Mouse (Mus musculus): Measurements from ENCODE around the gene Ankfy1. TPM values are rescaled to one million over a fixed set of nuclear protein-coding genes. Genes with fewer than 3 reads are reported as not detected.

Gene Ankfy1
- polyA plus RNA-seq, 2 experiments: 29.0 to 33.4 TPM

DNA sequence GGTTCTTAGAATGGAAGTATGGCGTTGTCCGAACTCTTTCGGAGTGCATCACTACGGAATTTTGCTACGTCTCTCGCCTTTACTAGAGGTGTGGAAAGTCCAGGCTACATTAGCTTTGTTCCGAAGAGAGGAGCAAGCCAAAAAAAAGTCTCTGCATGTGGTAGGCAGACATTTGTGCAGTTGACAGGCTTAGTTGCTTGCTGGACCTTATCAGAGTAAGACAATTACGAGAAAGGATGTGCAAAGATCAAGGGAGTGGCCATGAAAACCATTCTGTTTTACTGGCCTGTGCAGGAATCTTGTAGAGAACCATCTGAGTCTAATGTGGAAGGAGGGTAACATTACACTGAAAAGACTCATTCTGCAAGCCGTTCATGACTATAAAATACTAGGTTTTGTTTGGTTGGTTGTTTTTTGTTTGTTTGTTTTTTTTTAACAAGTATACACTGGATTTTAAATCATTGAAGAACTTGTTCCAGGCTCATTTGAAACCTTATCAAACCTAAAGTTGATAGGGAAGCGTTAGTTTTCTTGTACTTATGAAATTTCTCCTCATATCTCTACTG lies 107.0 kb downstream of the Ankfy1 start:
- ATAC-seq (ENCODE audit: low FRiP score, low read depth): no peak
- Histone ChIP-seq H3K27ac (replicated peaks; ENCODE audit: low read depth, low read length) (no peak overlapping the region), H3K9ac (ENCODE audit: low read depth, low read length, severe bottlenecking) (peak overlapping the region; percentile 86), H3K27me3 (ENCODE audit: control insufficient read depth, insufficient read depth, low read length) (no peaks in the 10 kb centered on the region), H3K4me1 (ENCODE audit: control insufficient read depth, insufficient read depth, low read length) (no peaks in the 10 kb centered on the region; the same call in 1 of the 2 replicates), H3K4me3 (replicated peaks; ENCODE audit: low read length) (peak overlapping the region; percentile 94), H3K36me3 (ENCODE audit: control insufficient read depth, insufficient read depth, low read length) (0 out of 2 replicates have a peak, but pooled peaks cover 4% of the 10 kb centered on the region), H3K4me2 (replicated peaks; ENCODE audit: low read depth, low read length, severe bottlenecking) (peak overlapping the region; percentile 91), H3K9me3 (ENCODE audit: control insufficient read depth, low read length) (no peaks in the 10 kb centered on the region)
- 16% methylated on average over 10 of the region's 10 CpGs for WGBS
- no peak for DNase-seq (ENCODE audit: low spot score)
- TF ChIP-seq POLR2A (IDR thresholded peaks at IDR 0.05; ENCODE audit: borderline replicate concordance, extremely low read depth, insufficient read depth, insufficient read length): no peak

GRCm38 (mm10) chr11:72798112-72798511 lies 108.3 kb downstream of the Ankfy1 start:
- Histone ChIP-seq H3K27ac (replicated peaks; ENCODE audit: low read depth, low read length) (no peak overlapping the region), H3K4me1 (ENCODE audit: control insufficient read depth, insufficient read depth, low read length) (peaks cover under 1% of the 10 kb centered on the region; the same call in 1 of the 2 replicates), H3K4me2 (replicated peaks; ENCODE audit: low read depth, low read length, severe bottlenecking) (no peak overlapping the region), H3K4me3 (replicated peaks; ENCODE audit: low read length) (no peak overlapping the region), H3K9me3 (ENCODE audit: control insufficient read depth, low read length) (no peaks in the 10 kb centered on the region), H3K27me3 (ENCODE audit: control insufficient read depth, insufficient read depth, low read length) (no peaks in the 10 kb centered on the region), H3K9ac (ENCODE audit: low read depth, low read length, severe bottlenecking) (no peak overlapping the region), H3K36me3 (ENCODE audit: control insufficient read depth, insufficient read depth, low read length) (peaks cover 4% of the 10 kb centered on the region; the same call in 1 of the 2 replicates)
- ATAC-seq (ENCODE audit: low FRiP score, low read depth): no peak
- no peak for TF ChIP-seq POLR2A (IDR thresholded peaks at IDR 0.05; ENCODE audit: borderline replicate concordance, extremely low read depth, insufficient read depth, insufficient read length)
- no peak for DNase-seq (ENCODE audit: low spot score)

DNA sequence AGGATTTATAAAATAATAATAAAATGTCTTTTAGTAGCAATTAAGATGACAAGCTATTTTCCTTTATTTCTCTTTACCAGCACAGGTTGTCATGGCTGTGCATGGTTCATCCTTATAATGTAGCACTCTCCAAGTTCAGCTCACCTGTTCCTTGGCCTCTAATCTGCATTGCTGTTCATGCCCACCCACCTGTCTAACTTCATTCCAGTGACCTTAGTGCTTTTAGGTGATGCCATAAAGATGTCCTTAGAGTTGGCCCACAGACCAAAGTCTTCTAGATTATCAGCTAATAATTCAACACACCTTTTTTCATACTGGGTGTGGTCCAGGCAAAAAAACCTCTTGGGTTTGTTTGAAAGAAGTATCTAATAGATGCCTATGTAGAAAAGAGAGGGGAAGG lies 111.4 kb downstream of the Ankfy1 start:
- H3K9me3 ChIP-seq (ENCODE audit: control insufficient read depth, low read length): no peaks in the 10 kb centered on the region
- 0 out of 2 replicates have a peak, but pooled peaks cover 3% of the 10 kb centered on the region for H3K4me1 ChIP-seq (ENCODE audit: control insufficient read depth, insufficient read depth, low read length)
- H3K4me3 ChIP-seq (replicated peaks; ENCODE audit: low read length): no peak overlapping the region
- no peak overlapping the region for H3K4me2 ChIP-seq (replicated peaks; ENCODE audit: low read depth, low read length, severe bottlenecking)
- H3K27me3 ChIP-seq (ENCODE audit: control insufficient read depth, insufficient read depth, low read length): no peaks in the 10 kb centered on the region
- H3K9ac ChIP-seq (ENCODE audit: low read depth, low read length, severe bottlenecking): no peak overlapping the region
- no peak for TF ChIP-seq POLR2A (IDR thresholded peaks at IDR 0.05; ENCODE audit: borderline replicate concordance, extremely low read depth, insufficient read depth, insufficient read length)
- H3K27ac ChIP-seq (replicated peaks; ENCODE audit: low read depth, low read length): no peak overlapping the region
- H3K36me3 ChIP-seq (ENCODE audit: control insufficient read depth, insufficient read depth, low read length): peaks cover 4% of the 10 kb centered on the region; the same call in 1 of the 2 replicates
- ATAC-seq (ENCODE audit: low FRiP score, low read depth): no peak
- DNase-seq (ENCODE audit: low spot score): no peak

- Histone ChIP-seq H3K9me3 (ENCODE audit: control insufficient read depth, low read length) (no peaks in the 10 kb centered on the region), H3K9ac (ENCODE audit: low read depth, low read length, severe bottlenecking) (no peak overlapping the region), H3K27me3 (ENCODE audit: control insufficient read depth, insufficient read depth, low read length) (no peaks in the 10 kb centered on the region), H3K36me3 (ENCODE audit: control insufficient read depth, insufficient read depth, low read length) (peaks cover 4% of the 10 kb centered on the region; the same call in 1 of the 2 replicates), H3K4me2 (replicated peaks; ENCODE audit: low read depth, low read length, severe bottlenecking) (no peak overlapping the region), H3K27ac (replicated peaks; ENCODE audit: low read depth, low read length) (no peak overlapping the region), H3K4me1 (ENCODE audit: control insufficient read depth, insufficient read depth, low read length) (0 out of 2 replicates have a peak, but pooled peaks cover 3% of the 10 kb centered on the region), H3K4me3 (replicated peaks; ENCODE audit: low read length) (no peak overlapping the region)
- WGBS: 65% methylated on average over 3 of the region's 3 CpGs
- no peak for TF ChIP-seq POLR2A (IDR thresholded peaks at IDR 0.05; ENCODE audit: borderline replicate concordance, extremely low read depth, insufficient read depth, insufficient read length)
- ATAC-seq (ENCODE audit: low FRiP score, low read depth) (no peak; the same call in 1 of the 2 replicates), DNase-seq (ENCODE audit: low spot score) (no peak)
Observed at GRCm38 (mm10) chr11:72803038-72803437, 113.2 kb downstream of the Ankfy1 start.

DNA sequence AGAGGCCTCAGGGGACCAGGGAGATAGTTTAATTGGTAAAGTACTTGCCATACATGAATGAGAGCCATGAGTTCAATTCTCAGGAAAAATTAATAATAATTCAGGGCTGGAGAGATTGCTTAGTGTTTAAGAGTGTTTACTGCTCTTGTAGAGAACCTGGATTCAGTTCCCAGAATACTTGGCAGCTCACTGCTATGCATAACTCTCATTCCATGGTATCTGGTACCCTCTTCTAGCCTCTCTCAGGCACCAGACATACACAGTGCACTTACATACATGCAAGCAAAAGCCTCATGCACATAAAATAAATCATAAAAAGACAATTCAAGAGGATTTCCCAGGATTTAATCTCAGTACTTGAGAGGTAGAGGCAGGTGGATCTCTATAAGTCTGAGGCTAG lies 114.8 kb downstream of the Ankfy1 start:
- Histone ChIP-seq H3K9ac (ENCODE audit: low read depth, low read length, severe bottlenecking) (no peak overlapping the region), H3K27ac (replicated peaks; ENCODE audit: low read depth, low read length) (no peak overlapping the region), H3K4me2 (replicated peaks; ENCODE audit: low read depth, low read length, severe bottlenecking) (no peak overlapping the region), H3K27me3 (ENCODE audit: control insufficient read depth, insufficient read depth, low read length) (no peaks in the 10 kb centered on the region), H3K9me3 (ENCODE audit: control insufficient read depth, low read length) (no peaks in the 10 kb centered on the region), H3K36me3 (ENCODE audit: control insufficient read depth, insufficient read depth, low read length) (no peaks in the 10 kb centered on the region; the same call in 1 of the 2 replicates), H3K4me1 (ENCODE audit: control insufficient read depth, insufficient read depth, low read length) (0 out of 2 replicates have a peak, but pooled peaks cover 3% of the 10 kb centered on the region), H3K4me3 (replicated peaks; ENCODE audit: low read length) (no peak overlapping the region)
- no peak for TF ChIP-seq POLR2A (IDR thresholded peaks at IDR 0.05; ENCODE audit: borderline replicate concordance, extremely low read depth, insufficient read depth, insufficient read length)
- ATAC-seq (ENCODE audit: low FRiP score, low read depth) (no peak), DNase-seq (ENCODE audit: low spot score) (no peak)
